Mouse (Mus musculus) layer of hippocampus, adult 18-20 months (tissue): ENCODE results near the gene Cntfr. TPM values are rescaled to one million over a fixed set of nuclear protein-coding genes. Genes with fewer than 3 reads are reported as not detected.
"Not testable (repeated sequence)": the region's sequence is repeated elsewhere in the genome, so short reads cannot be mapped to it uniquely, and the experiment has no call there.

ENCODE experiments used
- DNase-seq, 2 experiments: peaks; one replicate each; pipeline ENCODE4 v3.0.0; 2022; ENCODE audit warnings: low spot score in 2 of 2
- total RNA-seq, 2 experiments: library from RNA; stranded (reverse); gene quantifications; 2 replicates each; pipeline ENCODE4 v1.2.3; 2021

The Cntfr gene
- total RNA-seq, 2 experiments from 2014 or later, result 110 to 113 TPM

DNA sequence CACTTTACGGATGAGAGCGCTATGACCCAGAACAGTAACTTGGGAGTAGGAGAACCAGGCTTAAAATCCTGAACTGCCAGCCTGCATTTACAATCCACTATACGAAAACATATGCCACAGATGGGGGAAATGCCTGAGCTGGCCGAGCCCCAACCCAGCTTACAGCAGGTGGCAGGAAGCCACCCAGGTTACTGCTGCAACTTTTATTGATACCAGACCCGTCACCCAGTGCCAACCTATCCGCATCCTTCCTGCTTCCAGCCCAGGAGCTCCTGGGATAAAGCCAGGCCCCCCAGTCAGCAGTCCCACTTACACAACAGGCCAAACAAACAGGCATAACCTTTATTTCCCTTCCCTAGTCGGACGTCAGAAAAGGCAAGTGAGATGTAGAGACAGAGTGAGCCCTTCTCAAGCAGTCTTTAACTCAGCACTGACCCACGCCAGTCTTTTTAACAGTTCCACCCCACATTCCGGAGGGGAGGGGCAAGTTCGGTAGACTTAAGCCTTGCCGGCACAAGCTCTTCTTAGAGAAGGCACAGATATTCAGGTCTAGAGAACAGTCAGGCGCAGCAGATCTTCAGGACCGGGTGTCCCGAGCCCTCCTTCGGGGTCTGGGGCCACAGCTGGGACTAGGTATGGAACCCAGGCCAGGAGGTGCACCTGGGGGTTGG lies 15.0 kb upstream of the Cntfr start:
- peak in 1 of 2 experiments; percentile 35 for DNase-seq

DNA sequence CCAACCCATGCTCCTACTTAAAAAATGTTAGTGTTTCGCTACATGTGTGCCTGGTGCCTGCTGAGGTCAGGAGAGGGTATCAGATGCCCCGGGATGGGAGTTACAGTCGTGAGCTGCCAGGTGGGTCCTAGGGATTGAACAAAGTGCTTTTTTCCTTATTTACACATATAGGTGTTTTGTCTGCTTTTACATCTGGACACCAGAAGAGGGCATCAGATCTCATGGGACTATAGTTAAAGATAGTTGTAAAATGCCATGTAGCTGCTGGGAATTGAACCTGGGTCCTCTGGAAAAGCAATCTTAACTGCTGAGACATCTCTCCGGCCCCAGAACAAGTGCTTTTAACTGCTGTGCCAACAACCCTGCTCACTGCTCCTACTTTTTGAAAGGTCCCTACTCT lies 13.3 kb upstream of the Cntfr start:
- DNase-seq, result no peak

DNA sequence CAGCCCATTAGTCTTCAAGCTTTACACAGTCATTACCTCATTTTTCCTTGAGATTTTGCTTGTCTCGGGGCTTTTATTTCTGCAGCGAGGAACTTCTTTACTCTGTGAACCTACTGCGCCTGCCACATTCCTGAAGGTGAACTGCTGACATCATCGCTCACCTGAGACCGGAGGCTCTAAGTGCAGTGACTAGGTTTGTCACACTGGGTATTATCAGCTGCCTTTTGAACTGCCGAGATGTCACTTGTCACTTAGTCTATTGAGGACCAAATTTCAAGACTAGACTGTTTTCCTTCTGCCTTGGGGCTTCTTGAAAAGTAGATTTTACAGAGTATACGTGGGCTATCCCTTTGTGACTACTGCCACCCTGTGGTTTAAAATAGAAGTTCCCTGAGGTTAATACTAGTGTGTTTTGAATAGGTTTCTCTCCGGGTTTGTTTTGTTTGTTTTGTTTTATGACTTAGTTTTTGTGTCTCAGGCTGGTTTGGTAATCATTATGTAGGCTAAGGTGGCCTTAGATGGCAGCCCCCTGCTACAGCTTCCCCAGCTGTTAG lies 11.4 kb upstream of the Cntfr start:
- DNase-seq, result peak in 1 of 2 experiments; percentile 82

DNA sequence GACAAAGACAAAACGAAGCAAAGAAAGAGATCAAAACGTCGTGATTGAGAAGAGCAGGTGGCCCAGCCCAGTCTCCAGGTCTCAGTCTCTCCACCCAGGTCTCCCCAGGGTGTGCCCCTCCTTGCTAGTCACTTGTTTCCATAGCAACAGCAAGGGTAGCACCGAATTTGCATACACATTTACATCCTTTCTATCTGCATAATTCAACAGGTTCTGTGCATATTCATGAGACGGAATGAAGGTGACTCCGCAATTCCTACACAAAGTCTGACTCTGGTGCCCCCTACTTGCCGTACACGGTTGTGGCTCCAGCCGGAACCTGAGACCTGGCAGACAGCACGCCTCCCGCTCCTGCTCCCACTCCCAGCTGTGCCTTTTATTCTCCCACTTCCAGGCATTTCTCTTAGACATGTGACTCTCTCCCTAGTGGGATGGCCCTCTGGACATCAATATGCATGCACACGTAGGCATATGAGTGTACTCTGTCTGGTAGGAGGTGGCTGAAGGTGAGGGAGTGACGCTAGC lies 10.2 kb upstream of the Cntfr start:
- peak; percentile 62 to 80 for DNase-seq

DNA sequence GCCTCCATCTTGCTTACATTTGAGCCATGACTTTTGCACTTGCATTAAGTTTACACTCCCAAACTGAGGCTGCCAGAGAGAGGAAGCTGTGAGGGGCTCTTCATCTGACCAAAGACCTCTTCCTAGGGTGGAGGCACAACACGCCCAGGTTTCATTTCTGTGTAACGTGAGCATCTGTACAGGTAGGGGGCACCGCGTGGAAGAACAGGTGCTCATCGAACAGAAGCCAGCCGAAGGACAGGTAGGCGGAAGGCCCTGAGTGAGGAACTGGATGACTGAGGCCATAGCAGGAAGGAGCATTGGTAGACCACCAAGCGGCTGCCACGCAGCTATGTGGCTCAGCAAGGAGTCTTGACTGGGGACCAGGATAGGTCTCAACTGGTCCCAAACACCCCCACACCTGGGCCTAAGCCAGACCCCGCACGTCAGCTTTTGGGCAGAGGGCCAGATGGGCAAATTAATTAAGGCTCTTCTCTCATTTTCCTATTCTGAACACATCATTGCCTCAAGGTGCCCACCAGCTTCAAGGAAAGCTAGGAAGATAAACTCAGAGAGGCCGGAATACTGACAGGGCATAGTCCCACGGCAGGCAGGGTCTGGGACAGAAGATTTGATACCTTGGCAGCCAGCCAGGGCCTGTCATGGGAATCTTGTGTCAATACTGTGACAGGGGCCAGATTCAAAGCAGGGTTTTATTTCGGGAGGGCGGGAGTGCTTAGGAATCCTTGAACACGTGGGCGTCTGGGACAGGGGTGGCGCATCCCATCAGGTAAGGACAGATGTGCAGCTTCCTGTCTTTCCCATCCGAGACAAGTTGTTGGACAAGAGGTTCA lies 9.2 kb upstream of the Cntfr start:
- no peak for DNase-seq

DNA sequence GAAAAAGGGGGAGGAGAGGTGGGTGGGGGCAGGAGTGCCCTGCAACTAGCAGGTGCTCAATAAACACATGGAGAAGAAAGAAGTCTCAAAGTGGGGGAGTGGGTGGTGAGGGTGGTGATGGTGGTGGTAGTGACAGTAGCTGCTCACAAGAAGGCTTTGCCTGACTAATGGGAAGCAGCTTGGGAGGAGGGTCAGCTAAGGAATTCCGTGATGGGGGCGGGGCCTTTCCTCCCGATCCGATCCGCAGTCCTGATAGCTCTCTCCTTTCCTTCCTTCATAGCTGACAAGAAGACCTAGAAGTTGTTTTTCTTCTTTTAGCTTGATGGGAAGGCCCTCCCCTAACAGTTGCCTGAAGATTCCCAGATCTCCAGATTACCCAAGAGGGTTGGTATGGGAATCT lies 7.8 kb upstream of the Cntfr start:
- DNase-seq, result no peak

DNA sequence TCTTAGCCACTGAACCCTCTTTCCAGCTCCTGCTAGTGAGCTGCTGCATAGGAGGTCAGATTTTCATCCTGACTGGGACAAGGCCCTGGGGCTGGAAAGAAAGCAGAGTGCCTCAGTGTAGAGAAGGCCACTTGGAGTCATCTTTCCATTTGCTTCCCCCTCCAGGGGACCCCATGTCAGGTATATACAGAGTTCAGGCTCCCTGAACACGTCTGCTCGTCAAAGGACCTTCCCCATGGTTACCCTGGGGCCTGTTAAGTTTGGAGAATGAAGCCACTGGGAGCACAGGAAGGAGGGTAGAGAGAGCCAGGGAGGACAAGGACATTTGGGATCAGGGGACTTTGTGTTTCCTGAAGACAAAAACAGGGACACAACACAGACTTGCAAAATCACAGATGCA lies 5.3 kb upstream of the Cntfr start:
- DNase-seq, result not testable (repeated sequence)

DNA sequence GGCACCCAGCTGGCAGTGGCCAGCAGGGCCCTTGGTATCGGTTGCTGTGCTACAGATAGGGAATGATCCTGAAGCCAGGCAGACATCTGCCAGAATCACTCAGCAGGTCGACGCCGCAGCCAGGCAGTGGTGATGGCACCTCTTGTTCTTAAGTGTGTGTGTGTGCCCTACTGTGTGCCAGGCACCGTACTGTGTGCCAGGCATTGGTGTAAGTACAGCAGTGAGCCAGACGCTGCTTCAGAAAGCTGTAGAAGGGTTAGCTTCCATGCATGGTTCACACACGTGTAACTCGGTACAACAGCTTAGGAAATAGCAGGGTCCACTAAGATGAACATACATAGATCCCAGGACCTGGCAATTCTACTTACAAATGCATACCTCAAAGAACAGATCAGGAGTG lies 3.3 kb upstream of the Cntfr start:
- DNase-seq, result not testable (repeated sequence)

DNA sequence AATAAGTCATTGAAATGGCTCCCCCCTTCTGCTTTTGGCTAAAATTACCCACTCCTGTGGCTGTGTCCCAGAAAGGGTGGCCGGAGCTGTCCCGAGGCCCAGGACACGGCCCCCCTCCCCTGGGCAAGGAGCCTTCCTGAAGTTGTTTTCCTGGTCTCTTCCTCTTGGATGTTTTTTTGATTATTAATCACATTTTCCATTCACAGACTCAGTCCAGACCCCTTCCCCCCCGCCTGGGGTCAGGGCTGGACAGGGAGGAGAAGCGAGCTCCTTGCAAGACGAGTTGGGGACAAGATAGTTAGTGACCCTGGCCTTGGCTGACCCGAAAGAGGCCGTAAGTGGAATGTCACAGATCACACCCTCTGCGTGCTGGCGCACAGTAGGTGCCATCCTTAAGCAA lies 2.9 kb upstream of the Cntfr start, which contains the start of gene Il11ra1:
Il11ra1 (plus strand) TSS at position 207 of the 400 bp plus-strand sequence.
- not testable (repeated sequence) for DNase-seq

DNA sequence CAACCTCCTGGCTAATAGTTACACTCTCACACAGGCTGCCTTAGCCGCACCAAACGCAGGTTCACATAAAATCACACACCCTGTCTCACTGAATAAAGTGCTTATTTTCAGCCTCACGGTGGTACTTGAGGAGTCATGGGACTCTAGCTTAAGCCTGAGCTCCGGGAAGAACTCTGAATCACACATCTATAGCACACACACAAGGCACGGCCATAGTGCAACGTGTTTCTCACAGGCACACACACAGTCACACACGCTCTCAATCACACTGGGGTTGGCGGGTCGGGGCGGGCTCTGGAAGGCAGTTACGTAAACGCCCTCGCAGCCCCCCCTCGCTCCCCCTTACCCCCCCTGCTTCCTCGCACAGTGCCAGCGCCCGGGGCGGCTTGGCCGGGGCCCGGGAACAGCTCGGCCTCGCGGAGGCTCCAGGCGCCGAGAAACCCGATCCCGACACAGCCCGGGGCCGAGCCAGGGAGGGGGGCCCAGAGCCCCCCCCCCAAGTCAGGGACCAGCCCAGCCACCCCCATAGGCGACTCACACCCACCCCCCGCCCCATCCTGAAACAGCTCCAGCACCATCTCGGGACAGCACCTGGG lies 1.6 kb upstream of the Cntfr start:
- DNase-seq, result not testable (repeated sequence)

DNA sequence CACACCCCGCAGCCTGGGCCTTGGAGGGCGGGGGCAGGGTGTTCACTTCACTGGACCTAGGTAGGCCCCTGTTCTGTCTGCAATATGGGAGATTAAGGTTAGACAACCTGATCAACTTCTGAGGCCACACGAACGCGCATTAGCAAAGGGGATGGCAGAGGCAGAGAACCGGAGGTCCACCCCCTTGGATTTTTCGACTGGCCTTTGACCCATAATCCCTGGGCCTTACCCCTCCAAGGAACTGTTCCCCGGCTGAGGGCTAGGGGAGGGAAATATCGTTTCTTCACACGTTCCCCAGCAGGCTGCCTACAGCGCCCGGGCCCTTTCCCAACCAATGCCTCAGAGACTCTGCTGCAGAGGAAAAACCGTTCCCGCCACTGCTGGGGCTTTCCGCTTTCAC lies 437 bp downstream of the Cntfr start:
- DNase-seq, result not testable (repeated sequence)

DNA sequence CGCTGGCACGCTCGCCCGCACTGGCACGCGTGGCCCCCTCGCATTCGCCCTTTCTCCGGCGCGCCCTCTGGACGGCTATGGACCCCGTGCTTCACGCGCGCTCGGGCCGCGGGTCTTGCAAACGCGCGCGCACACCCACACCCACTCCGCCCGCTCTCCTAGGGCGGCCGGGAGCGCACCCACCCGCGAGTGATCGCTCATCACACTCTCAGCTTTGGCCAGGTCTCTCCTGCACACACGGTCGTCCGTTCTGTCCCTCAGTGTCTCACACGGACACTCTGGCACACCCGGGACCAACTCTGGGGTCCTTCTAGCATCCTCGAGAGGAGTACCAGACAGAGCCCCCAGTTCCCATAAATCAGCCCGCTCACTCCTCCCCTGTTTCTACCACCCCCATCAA lies 1.1 kb downstream of the Cntfr start:
- not testable (repeated sequence) for DNase-seq

DNA sequence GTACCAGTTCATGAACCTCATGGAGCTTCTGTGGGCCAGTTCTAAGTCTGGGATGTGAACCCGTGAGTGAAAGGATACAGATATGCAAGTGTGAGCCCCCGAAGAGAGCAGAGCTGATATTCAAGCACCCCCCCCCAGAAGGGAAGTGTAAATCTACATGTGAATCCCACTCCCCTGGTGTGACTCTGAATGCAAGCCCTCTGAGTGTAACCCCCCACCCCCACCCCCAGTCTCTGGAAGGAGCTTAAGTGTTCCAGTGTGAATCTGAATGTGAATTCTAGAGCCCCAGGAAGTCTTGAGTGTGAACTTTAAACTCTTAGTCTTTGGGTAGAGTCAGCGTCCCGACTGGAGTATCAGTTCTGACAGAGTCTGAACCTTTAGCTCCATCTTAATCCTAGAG lies 3.4 kb downstream of the Cntfr start:
- not testable (repeated sequence) for DNase-seq

DNA sequence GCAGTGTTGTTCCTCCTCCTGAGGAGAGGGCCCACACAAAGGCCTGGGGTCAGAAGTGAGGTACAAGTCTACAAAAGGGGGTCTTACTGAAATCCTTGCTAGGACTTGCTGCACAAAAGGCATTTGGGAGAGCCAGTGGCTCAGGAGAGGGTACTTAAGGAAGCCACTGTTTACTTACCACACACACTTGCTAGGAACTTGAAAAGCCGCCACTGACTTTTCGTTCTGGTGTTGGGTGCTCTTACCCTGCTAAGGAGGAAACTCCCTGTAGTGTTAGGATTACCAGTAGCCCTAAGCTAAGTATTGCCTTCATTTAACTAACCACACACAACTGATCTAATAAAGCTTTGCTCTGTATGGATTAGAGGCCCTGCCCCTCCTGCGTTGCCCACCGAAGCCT lies 6.9 kb downstream of the Cntfr start:
- not testable (repeated sequence) for DNase-seq

DNA sequence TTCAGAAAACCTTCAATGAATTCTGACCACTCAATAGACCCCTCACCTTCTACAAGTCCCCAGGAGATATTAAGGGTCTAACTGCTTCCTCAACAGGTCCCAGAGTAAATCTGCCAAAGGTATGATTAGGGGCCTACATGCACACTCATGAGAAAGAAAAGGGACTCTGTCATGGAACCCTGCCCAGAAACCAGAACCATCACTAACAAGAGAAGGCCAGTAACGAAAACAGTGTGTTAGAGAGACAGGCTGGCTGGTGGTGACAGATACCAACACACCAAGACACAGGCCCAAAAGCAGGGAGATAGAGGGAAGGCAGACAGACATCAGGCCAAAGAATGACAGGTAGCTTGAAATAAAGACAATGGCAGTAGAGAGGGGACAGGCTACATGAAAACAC lies 8.3 kb downstream of the Cntfr start:
- not testable (repeated sequence) for DNase-seq

DNA sequence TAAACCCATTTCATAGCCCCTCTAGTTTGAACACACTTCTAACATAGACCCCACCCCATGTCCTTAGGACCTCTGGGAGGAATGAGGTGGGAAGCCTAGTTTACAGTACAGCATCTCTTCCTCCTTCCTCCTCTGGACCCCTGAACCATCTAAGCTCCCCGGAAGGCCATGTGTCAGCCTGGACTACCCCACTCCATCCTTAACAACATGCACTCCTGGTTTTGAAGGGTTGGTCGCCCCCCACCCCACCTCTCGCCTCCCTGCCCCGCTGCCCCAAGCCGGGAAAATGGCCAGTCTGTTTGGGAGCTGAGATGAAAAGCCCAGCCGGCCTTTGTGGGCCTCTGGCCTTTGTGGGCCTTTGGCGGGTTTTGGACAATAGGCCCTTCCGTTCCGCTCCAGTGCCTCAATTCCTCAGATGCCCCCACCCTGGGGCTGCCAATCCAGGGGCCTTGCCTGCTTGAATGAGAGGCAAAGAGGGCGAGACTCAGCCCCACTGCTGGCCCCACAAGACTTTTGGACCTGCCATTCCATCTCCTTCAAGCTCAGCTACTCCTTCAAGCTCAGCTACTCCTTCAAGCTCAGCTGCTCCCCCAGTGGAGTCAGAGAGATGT lies 10.9 kb downstream of the Cntfr start:
- not testable (repeated sequence) for DNase-seq

DNA sequence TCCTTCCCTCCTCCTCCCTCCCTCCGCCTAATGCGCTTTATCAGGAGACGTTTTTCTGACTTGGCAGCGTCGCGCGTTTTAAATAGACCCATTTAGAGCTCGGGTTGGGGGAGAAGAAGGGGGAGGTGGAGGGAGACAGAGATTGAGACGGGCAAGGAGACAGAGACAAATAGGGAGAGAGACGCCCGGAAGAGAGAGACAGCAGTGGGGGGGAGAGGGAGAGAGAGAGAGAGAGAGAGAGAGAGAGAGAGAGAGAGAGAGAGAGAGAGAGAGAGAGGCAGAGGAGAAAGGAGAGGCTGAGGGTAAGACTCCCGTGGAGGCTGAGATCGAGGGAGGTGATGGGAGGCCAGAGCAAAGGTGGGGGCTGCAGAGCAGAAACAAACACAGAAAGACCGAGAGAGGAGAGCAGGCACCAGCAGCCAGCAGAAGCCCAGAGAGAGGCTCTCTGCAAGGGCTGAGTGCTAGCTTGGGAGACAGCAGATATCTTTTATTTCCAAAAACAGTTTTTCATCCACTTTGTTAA lies 11.9 kb downstream of the Cntfr start:
- DNase-seq, result not testable (repeated sequence)

DNA sequence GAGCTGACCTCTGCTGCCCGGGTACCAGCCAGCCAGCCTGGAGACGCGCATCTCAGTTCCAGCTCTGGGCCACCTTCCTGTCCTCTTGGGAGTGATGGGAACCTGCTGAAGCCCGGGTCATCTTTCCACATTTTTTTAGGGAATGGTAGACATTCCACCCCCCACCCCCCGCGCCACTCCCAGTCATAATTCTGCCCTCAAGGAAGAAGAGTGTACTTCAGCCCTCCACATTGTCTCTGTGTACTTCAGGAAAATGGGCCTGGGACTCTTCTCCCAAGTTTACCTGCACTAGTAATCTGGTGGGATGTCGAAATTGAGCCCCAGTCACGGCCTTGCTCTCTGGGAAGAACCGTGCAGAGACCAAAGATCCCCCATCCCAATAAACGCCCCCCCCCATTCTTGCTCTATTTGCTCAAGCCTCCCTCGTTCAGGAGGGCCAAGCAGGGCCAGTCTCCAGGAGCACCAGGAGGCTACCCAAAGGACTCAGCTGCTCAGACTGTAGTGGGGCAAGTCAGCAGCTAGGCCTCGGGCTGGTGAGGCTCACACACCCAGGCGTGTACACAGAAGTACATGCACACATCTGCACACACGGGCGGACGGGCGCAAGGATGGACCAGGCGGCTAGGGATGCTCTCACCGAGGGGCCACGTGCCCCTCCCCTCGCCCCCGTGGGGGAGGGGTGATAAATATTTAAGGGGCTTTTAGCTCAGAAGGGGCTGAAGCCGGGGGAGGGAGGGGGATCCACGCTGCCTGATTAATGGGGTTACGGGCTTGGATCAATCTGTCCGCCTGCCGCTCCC lies 12.6 kb downstream of the Cntfr start:
- DNase-seq, result not testable (repeated sequence)

DNA sequence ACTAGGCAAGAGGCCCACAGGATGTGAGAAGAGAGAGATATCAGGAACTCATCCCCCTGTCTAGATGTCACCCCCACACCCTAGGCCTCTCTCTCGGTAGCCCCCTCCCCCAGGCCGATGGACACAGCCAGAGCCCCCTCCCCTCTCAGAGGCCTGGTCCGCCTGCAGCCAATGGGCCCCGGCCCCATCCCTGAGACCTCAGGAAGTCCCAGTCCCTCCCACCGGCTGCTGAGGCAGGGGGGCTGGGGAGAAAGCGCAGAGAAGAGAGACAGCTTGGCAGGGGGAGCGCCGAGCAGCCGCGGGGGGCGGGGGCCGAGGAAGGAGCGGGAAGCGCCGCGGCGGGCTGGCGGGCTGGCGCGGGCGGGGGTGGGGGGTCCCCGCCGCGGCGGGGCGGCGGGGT lies 13.6 kb downstream of the Cntfr start:
- not testable (repeated sequence) for DNase-seq

DNA sequence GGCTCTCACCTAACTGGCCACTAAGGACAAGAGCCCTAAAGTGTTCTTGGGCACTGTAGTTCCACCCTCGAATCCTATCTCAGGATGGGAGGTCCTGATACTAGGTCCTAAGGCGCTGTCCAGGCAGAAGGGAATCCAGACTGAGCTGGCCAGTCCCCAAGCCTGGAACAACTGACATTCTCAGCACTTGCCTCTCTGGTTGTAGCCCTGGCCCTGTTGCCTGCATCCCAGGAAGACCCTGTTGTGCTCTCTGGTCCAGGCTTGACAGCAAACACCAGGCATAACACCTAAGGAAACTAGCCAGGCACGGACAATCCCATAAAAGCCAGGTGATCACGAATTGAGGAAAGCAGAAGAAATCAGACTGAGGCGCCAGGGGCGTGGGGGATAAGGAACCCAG lies 14.1 kb downstream of the Cntfr start:
- no peak for DNase-seq
